Mouse (Mus musculus) stomach, embryonic 14.5 days (tissue): ENCODE measurements around the gene Alpl. TPM values are rescaled to one million over a fixed set of nuclear protein-coding genes. Genes with fewer than 3 reads are reported as not detected.

ENCODE experiments used
- ATAC-seq: fragments of 200-750 bp; cut with Nextera tagmentation; 2 replicates; pipeline ENCODE4 v1.8.0; 2017; ENCODE audit warnings: low read depth, moderate TSS enrichment; ENCODE audit not compliant: insufficient number of reproducible peaks, insufficient read depth, low FRiP score
- H3K27ac ChIP-seq: fragments of 300-500 bp; sonication (generic); 2 replicates; pipeline ENCODE4 v1.5.1; 2014; ENCODE audit warnings: mild to moderate bottlenecking, low read length, moderate library complexity, mixed read lengths
- H3K27me3 ChIP-seq: fragments of 300-500 bp; sonication (generic); 2 replicates; pipeline ENCODE4 v1.6.1; 2014; ENCODE audit warnings: low read length, control low read depth, mixed read lengths; ENCODE audit not compliant: control insufficient read depth, insufficient read depth
- H3K36me3 ChIP-seq: fragments of 300-500 bp; sonication (generic); 2 replicates; pipeline ENCODE4 v1.6.1; 2014; ENCODE audit warnings: mild to moderate bottlenecking, control low read depth, low read length, moderate library complexity, mixed read lengths; ENCODE audit not compliant: control insufficient read depth, insufficient read depth
- H3K4me1 ChIP-seq: fragments of 300-500 bp; sonication (generic); 2 replicates; pipeline ENCODE4 v1.6.1; 2014; ENCODE audit warnings: low read length, control low read depth, mixed read lengths; ENCODE audit not compliant: control insufficient read depth, insufficient read depth
- H3K4me2 ChIP-seq: fragments of 300-500 bp; sonication (generic); replicated peaks from 2 replicates; pipeline ENCODE4 v1.6.1; 2014; ENCODE audit warnings: low read depth, low read length, control low read depth
- H3K4me3 ChIP-seq: fragments of 300-500 bp; sonication (generic); 2 replicates; pipeline ENCODE4 v1.5.1; 2014; ENCODE audit warnings: low read depth, low read length, control low read depth
- H3K9ac ChIP-seq: fragments of 300-500 bp; sonication (generic); replicated peaks from 2 replicates; pipeline ENCODE4 v1.6.1; 2014; ENCODE audit warnings: low read depth, mild to moderate bottlenecking, control low read depth, low read length, moderate library complexity, mixed read lengths
- H3K9me3 ChIP-seq: fragments of 300-500 bp; sonication (generic); 2 replicates; pipeline ENCODE4 v1.6.1; 2016; ENCODE audit warnings: low read depth, low read length, control low read depth; ENCODE audit not compliant: control insufficient read depth
- WGBS: fragments of 180-500 bp; shearing (Covaris S2); extraction: QIAGEN DNeasy Blood & Tissue Kit; methylation state at CpG from one replicate; pipeline ENCODE4 v1.1.7; 2014; 5-methylcytosine and 5-hydroxymethylcytosine counted together
- polyA plus RNA-seq: library from polyadenylated mRNA; unstranded; fragments of >200 nt; fragmentation: Nextera tagmentation; extraction: Ambion mirVana; gene quantifications from 2 replicates; pipeline ENCODE4 v1.2.1, GENCODE M21; 2014

The Alpl gene
- polyA plus RNA-seq, 1 experiment from 2014 or later = 24.9 TPM

GRCm38 (mm10) chr4:137723527-137723926 is 72.7 kb downstream of the Alpl start:
- Histone ChIP-seq H3K9ac (no peak overlapping the region), H3K27ac (no peak overlapping the region), H3K4me2 (no peak overlapping the region), H3K36me3 (no peaks in the 10 kb centered on the region), H3K27me3 (peaks cover 9% of the 10 kb centered on the region; the same call in 1 of the 2 replicates), H3K4me1 (peaks cover 14% of the 10 kb centered on the region), H3K9me3 (no peaks in the 10 kb centered on the region), H3K4me3 (no peak overlapping the region)
- WGBS = 44% methylated on average over 25 of the region's 25 CpGs
- no peak for ATAC-seq

GRCm38 (mm10) chr4:137722692-137723427 is 73.3 kb downstream of the Alpl start:
- Histone ChIP-seq H3K27ac (no peak overlapping the region), H3K4me3 (no peak overlapping the region), H3K27me3 (peaks cover 3% of the 10 kb centered on the region; the same call in 1 of the 2 replicates), H3K4me2 (no peak overlapping the region), H3K9me3 (no peaks in the 10 kb centered on the region), H3K4me1 (peaks cover 10% of the 10 kb centered on the region), H3K36me3 (no peaks in the 10 kb centered on the region), H3K9ac (no peak overlapping the region)
- WGBS = 27% methylated on average over 12 of the region's 12 CpGs
- no peak for ATAC-seq

GRCm38 (mm10) chr4:137722230-137722629 is 74.0 kb downstream of the Alpl start:
- Histone ChIP-seq H3K9me3 (no peaks in the 10 kb centered on the region), H3K4me2 (no peak overlapping the region), H3K9ac (no peak overlapping the region), H3K27me3 (no peaks in the 10 kb centered on the region), H3K4me3 (no peak overlapping the region), H3K27ac (no peak overlapping the region), H3K4me1 (peaks cover 7% of the 10 kb centered on the region), H3K36me3 (no peaks in the 10 kb centered on the region)
- no peak for ATAC-seq
- WGBS = 84% methylated on average over 3 of the region's 3 CpGs

- WGBS = 87% methylated on average over 15 of the region's 15 CpGs
- Histone ChIP-seq H3K27me3 (no peaks in the 10 kb centered on the region), H3K36me3 (no peaks in the 10 kb centered on the region), H3K4me3 (no peak overlapping the region), H3K4me2 (no peak overlapping the region), H3K4me1 (peaks cover 7% of the 10 kb centered on the region), H3K9me3 (no peaks in the 10 kb centered on the region), H3K9ac (no peak overlapping the region), H3K27ac (no peak overlapping the region)
- ATAC-seq = no peak
Observed at GRCm38 (mm10) chr4:137721563-137721962, 74.6 kb downstream of the Alpl start.

GRCm38 (mm10) chr4:137719378-137720077 is 76.7 kb downstream of the Alpl start:
- 0 out of 2 replicates have a peak overlapping the region, but pooled peaks have one; percentile 22 for H3K27ac ChIP-seq
- H3K36me3 ChIP-seq = no peaks in the 10 kb centered on the region
- H3K4me2 ChIP-seq = 0 out of 2 replicates have a peak overlapping the region, but pooled peaks have one; percentile 5
- 30% methylated on average over 15 of the region's 15 CpGs for WGBS
- H3K4me1 ChIP-seq = peaks cover 7% of the 10 kb centered on the region
- H3K27me3 ChIP-seq = no peaks in the 10 kb centered on the region
- ATAC-seq = no peak
- H3K4me3 ChIP-seq = no peak overlapping the region
- H3K9me3 ChIP-seq = no peaks in the 10 kb centered on the region
- no peak overlapping the region for H3K9ac ChIP-seq

- peaks cover 7% of the 10 kb centered on the region for H3K4me1 ChIP-seq
- H3K4me2 ChIP-seq = no peak overlapping the region
- H3K27me3 ChIP-seq = no peaks in the 10 kb centered on the region
- H3K4me3 ChIP-seq = no peak overlapping the region
- ATAC-seq = no peak
- no peaks in the 10 kb centered on the region for H3K36me3 ChIP-seq
- H3K27ac ChIP-seq = no peak overlapping the region
- no peaks in the 10 kb centered on the region for H3K9me3 ChIP-seq
- no peak overlapping the region for H3K9ac ChIP-seq
- WGBS = 64% methylated on average over 15 of the region's 15 CpGs
Observed at GRCm38 (mm10) chr4:137717671-137718070, 78.5 kb downstream of the Alpl start.

- H3K9me3 ChIP-seq = no peaks in the 10 kb centered on the region
- WGBS = 48% methylated on average over 7 of the region's 7 CpGs
- H3K27me3 ChIP-seq = no peaks in the 10 kb centered on the region
- H3K4me3 ChIP-seq = no peak overlapping the region
- no peaks in the 10 kb centered on the region for H3K36me3 ChIP-seq
- no peak overlapping the region for H3K9ac ChIP-seq
- H3K27ac ChIP-seq = no peak overlapping the region
- H3K4me1 ChIP-seq = peaks cover 7% of the 10 kb centered on the region
- no peak overlapping the region for H3K4me2 ChIP-seq
- ATAC-seq = peak; percentile 12; the same call in 1 of the 2 replicates
Observed at GRCm38 (mm10) chr4:137717005-137717404, 79.2 kb downstream of the Alpl start.

- WGBS = 42% methylated on average over 8 of the region's 8 CpGs
- peaks cover 6% of the 10 kb centered on the region for H3K4me1 ChIP-seq
- H3K4me3 ChIP-seq = no peak overlapping the region
- H3K27ac ChIP-seq = no peak overlapping the region
- ATAC-seq = peak; percentile 42; the same call in 1 of the 2 replicates
- no peak overlapping the region for H3K9ac ChIP-seq
- no peaks in the 10 kb centered on the region for H3K27me3 ChIP-seq
- H3K4me2 ChIP-seq = no peak overlapping the region
- H3K36me3 ChIP-seq = no peaks in the 10 kb centered on the region
- H3K9me3 ChIP-seq = no peaks in the 10 kb centered on the region
Observed at GRCm38 (mm10) chr4:137714020-137714624, 82.1 kb downstream of the Alpl start.
